Mouse (Mus musculus) hindbrain, embryonic 15.5 days (tissue): ENCODE data around the gene Gm13277. TPM values are rescaled to one million over a fixed set of nuclear protein-coding genes. Genes with fewer than 3 reads are reported as not detected.

Experiments used
- polyA plus RNA-seq: library from polyadenylated mRNA; unstranded; fragments of >200 nt; fragmentation: Nextera tagmentation; extraction: Ambion mirVana; gene quantifications from 2 replicates; pipeline ENCODE4 v1.2.1, GENCODE M21; 2015

Gene Gm13277
- polyA plus RNA-seq, 1 experiment from 2014 or later, result not detected

Other genes with a start within 250 kb of the Gm13277 start
- not detected in 2 replicates for gene Ifna15, start 230.4 kb upstream of the Gm13277 start, polyA plus RNA-seq
- gene Ifna14, start 216.8 kb upstream of the Gm13277 start, polyA plus RNA-seq, result not detected in 2 replicates
- gene Ifna9, start 196.2 kb upstream of the Gm13277 start, polyA plus RNA-seq, result not detected in 2 replicates
- gene Ifna12, start 185.3 kb upstream of the Gm13277 start, polyA plus RNA-seq, result not detected in 2 replicates
- gene C87499, start 154.2 kb upstream of the Gm13277 start, polyA plus RNA-seq, result not detected in 2 replicates
- not detected in 2 replicates for gene Ifna13, start 144.2 kb upstream of the Gm13277 start, polyA plus RNA-seq
- not detected in 2 replicates for gene Ifna16, start 111.7 kb upstream of the Gm13277 start, polyA plus RNA-seq
- gene Ifna2, start 104.7 kb upstream of the Gm13277 start, polyA plus RNA-seq, result not detected in 2 replicates
- not detected in 2 replicates for gene Ifnab, start 97.3 kb upstream of the Gm13277 start, polyA plus RNA-seq
- gene Gm26566, start 66.8 kb upstream of the Gm13277 start, polyA plus RNA-seq, result 1.2 and 1.8 TPM in 2 replicates
- 100 and 103 TPM in 2 replicates for gene Klhl9, start 66.2 kb upstream of the Gm13277 start, polyA plus RNA-seq
- gene Gm13271, start 33.8 kb upstream of the Gm13277 start, polyA plus RNA-seq, result not detected in 2 replicates
- 0.16 TPM in 1 of 2 replicates, not detected in the other for gene Gm13283, start 28.5 kb upstream of the Gm13277 start, polyA plus RNA-seq
- gene Gm13290, start 14.8 kb upstream of the Gm13277 start, polyA plus RNA-seq, result 0.25 TPM in 1 of 2 replicates, not detected in the other
- not detected in 2 replicates for gene Gm13289, start 11.7 kb upstream of the Gm13277 start, polyA plus RNA-seq
- gene Gm13272, start 8.8 kb upstream of the Gm13277 start, polyA plus RNA-seq, result not detected in 2 replicates
- gene Ifnz, start 6.5 kb upstream of the Gm13277 start, polyA plus RNA-seq, result not detected in 2 replicates
- gene Gm13276, start 2.9 kb upstream of the Gm13277 start, polyA plus RNA-seq, result not detected in 2 replicates
- not detected in 2 replicates for gene Gm13278, start 2.9 kb downstream of the Gm13277 start, polyA plus RNA-seq
- gene Gm13275, start 5.9 kb downstream of the Gm13277 start, polyA plus RNA-seq, result not detected in 2 replicates
- not detected in 2 replicates for gene Gm13279, start 8.8 kb downstream of the Gm13277 start, polyA plus RNA-seq
- 0.13 TPM in 1 of 2 replicates, not detected in the other for gene Gm13285, start 11.0 kb downstream of the Gm13277 start, polyA plus RNA-seq
- not detected in 2 replicates for gene Gm13287, start 14.6 kb downstream of the Gm13277 start, polyA plus RNA-seq
- gene Gm13288, start 16.9 kb downstream of the Gm13277 start, polyA plus RNA-seq, result not detected in 2 replicates
- not detected in 2 replicates for gene Ifna7, start 27.6 kb downstream of the Gm13277 start, polyA plus RNA-seq
- not detected in 2 replicates for gene Ifna11, start 31.3 kb downstream of the Gm13277 start, polyA plus RNA-seq
- gene Ifna6, start 38.8 kb downstream of the Gm13277 start, polyA plus RNA-seq, result not detected in 2 replicates
- gene Ifna5, start 46.9 kb downstream of the Gm13277 start, polyA plus RNA-seq, result not detected in 2 replicates
- not detected in 2 replicates for gene Ifna4, start 53.2 kb downstream of the Gm13277 start, polyA plus RNA-seq
- gene Ifna1, start 61.5 kb downstream of the Gm13277 start, polyA plus RNA-seq, result not detected in 2 replicates
- not detected in 2 replicates for gene Ifne, start 91.6 kb downstream of the Gm13277 start, polyA plus RNA-seq